Mouse (Mus musculus): ENCODE results near the gene Amh.

DNA sequence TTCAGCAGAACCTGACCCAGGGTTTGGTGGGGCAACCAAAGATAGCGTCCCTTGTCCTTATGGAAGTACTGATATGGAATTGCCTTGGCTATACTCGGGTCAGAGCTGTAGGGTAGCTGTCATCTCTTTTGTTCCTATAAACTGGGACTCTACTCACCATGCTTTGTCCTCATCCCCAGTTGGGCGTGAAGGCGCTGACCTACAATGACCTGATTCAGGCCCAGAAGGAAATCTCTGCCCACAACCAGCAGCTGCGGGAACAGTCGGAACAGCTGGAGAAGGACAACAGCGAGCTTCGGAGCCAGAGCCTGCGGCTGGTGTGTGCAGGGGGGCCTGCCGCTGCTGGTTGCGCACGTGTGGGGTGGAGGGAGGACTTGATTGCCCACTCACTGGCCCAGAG is 20.2 kb upstream of the Amh start:
- TF ChIP-seq CTCF (IDR thresholded peaks at IDR 0.05; ENCODE audit: insufficient read depth, low read depth, low read length) (no peak), POLR2A (IDR thresholded peaks at IDR 0.05; ENCODE audit: insufficient read depth, low read depth, low read length) (no peak)

Measured in olfactory bulb, adult 2 months (tissue).